In genomic region chr12:72336009-72336408, GRCm38 (mm10) we compare ENCODE assay signal across 19 mouse cellular contexts.
DNase-seq lines count a peak whose midpoint lies in the region; ATAC-seq and TF ChIP-seq lines count a peak whose summit lies in the region.
"Had no signal": no experiment of that assay in that cellular context is flagged by ENCODE, and none has a peak within 500 bp of the region (broad histone marks: within the 10 kb centered on the region; RNA-seq: fewer than 3 reads in every experiment).

No protein-coding gene starts in this region.

- H3K36me3 ChIP-seq in liver, adult 2 months (ENCODE audit: control insufficient read depth, insufficient read depth, low read length): no peaks in the 10 kb centered on the region
- no peaks in the 10 kb centered on the region for H3K36me3 ChIP-seq in liver, embryonic 11.5 days (ENCODE audit: control insufficient read depth, insufficient read depth, low read length)
- no peaks in the 10 kb centered on the region for H3K36me3 ChIP-seq in liver, embryonic 16.5 days (ENCODE audit: control insufficient read depth, insufficient read depth)
- H3K36me3 ChIP-seq in hindbrain, postnatal 0 days (ENCODE audit: insufficient read depth, low read length): no peaks in the 10 kb centered on the region
- H3K36me3 ChIP-seq: embryonic facial prominence, embryonic 10.5 days; forebrain, embryonic 15.5 days; heart, embryonic 12.5 days; hindbrain, embryonic 10.5 days had no signal

- H3K27me3 ChIP-seq in liver, adult 2 months (ENCODE audit: control insufficient read depth, insufficient read depth, low read length): no peaks in the 10 kb centered on the region
- H3K27me3 ChIP-seq in liver, embryonic 11.5 days (replicated peaks; ENCODE audit: control insufficient read depth, insufficient read depth, low read length): no peaks in the 10 kb centered on the region
- H3K27me3 ChIP-seq in liver, embryonic 16.5 days (ENCODE audit: control insufficient read depth, insufficient read depth, low read depth, low read length): no peaks in the 10 kb centered on the region
- H3K27me3 ChIP-seq in hindbrain, postnatal 0 days (ENCODE audit: insufficient read depth, low read length): no peaks in the 10 kb centered on the region
- H3K27me3 ChIP-seq: forebrain, embryonic 15.5 days; heart, embryonic 12.5 days had no signal

- peak; percentile 15 for DNase-seq in liver, adult 2 months (ENCODE audit: extremely low read depth, low read depth, low spot score)
- no peak for DNase-seq in liver, embryonic 11.5 days (ENCODE audit: low spot score)
- DNase-seq in right cerebral cortex, adult 18-20 months: no peak
- DNase-seq in cerebellum, postnatal 10 days: no peak
- DNase-seq in hindbrain, postnatal 0 days (ENCODE audit: low spot score): no peak
- DNase-seq: adrenal gland, adult 8-10 months; adrenal gland, postnatal 36 days; cerebellum, adult 11-12 months; cerebellum, adult 9-10 months; cerebellum, postnatal 36 days; gastrocnemius, postnatal 36 days; heart, adult 2 months had no signal

- no peak for TF ChIP-seq POLR2A in liver, adult 2 months (IDR thresholded peaks at IDR 0.05; ENCODE audit: extremely low read depth, insufficient read depth, low read length)

- no peaks in the 10 kb centered on the region for H3K9me3 ChIP-seq in liver, embryonic 11.5 days (ENCODE audit: control insufficient read depth, low read length)
- H3K9me3 ChIP-seq in liver, embryonic 16.5 days (replicated peaks; ENCODE audit: control insufficient read depth, low read length): no peaks in the 10 kb centered on the region
- H3K9me3 ChIP-seq in hindbrain, postnatal 0 days (ENCODE audit: low read length): no peaks in the 10 kb centered on the region
- H3K9me3 ChIP-seq: embryonic facial prominence, embryonic 10.5 days; forebrain, embryonic 15.5 days had no signal

- H3K4me2 ChIP-seq in liver, embryonic 11.5 days: no peak overlapping the region
- no peak overlapping the region for H3K4me2 ChIP-seq in liver, embryonic 16.5 days (ENCODE audit: low read depth, low read length)
- no peak overlapping the region for H3K4me2 ChIP-seq in hindbrain, postnatal 0 days (ENCODE audit: low read depth, low read length)
- H3K4me2 ChIP-seq: forebrain, embryonic 15.5 days; heart, embryonic 12.5 days; hindbrain, embryonic 14.5 days had no signal

- H3K4me3 ChIP-seq in liver, adult 2 months (ENCODE audit: insufficient read depth, low read depth, low read length): no peak overlapping the region
- no peak overlapping the region for H3K4me3 ChIP-seq in liver, embryonic 11.5 days (ENCODE audit: low read depth, low read length)
- H3K4me3 ChIP-seq in liver, embryonic 16.5 days (ENCODE audit: low read depth, low read length): no peak overlapping the region
- no peak overlapping the region for H3K4me3 ChIP-seq in hindbrain, postnatal 0 days (ENCODE audit: low read length)
- H3K4me3 ChIP-seq: embryonic facial prominence, embryonic 10.5 days; forebrain, embryonic 15.5 days; heart, adult 2 months; heart, embryonic 12.5 days; hindbrain, embryonic 10.5 days had no signal

- no peaks in the 10 kb centered on the region for H3K79me2 ChIP-seq in liver, adult 2 months (ENCODE audit: control insufficient read depth, insufficient read depth, low read length)

- H3K27ac ChIP-seq in liver, adult 2 months (replicated peaks; ENCODE audit: insufficient read depth, low read depth, low read length): no peak overlapping the region
- no peak overlapping the region for H3K27ac ChIP-seq in liver, embryonic 11.5 days (ENCODE audit: low read depth, low read length)
- no peak overlapping the region for H3K27ac ChIP-seq in liver, embryonic 16.5 days (ENCODE audit: low read length)
- H3K27ac ChIP-seq in hindbrain, postnatal 0 days: no peak overlapping the region
- H3K27ac ChIP-seq: embryonic facial prominence, embryonic 10.5 days; forebrain, embryonic 15.5 days; heart, adult 2 months; hindbrain, embryonic 10.5 days; hindbrain, embryonic 14.5 days had no signal

- no peaks in the 10 kb centered on the region for H3K4me1 ChIP-seq in liver, adult 2 months (ENCODE audit: control insufficient read depth, insufficient read depth, low read length)
- no peaks in the 10 kb centered on the region for H3K4me1 ChIP-seq in liver, embryonic 11.5 days (replicated peaks; ENCODE audit: control insufficient read depth, insufficient read depth, low read length)
- no peaks in the 10 kb centered on the region for H3K4me1 ChIP-seq in liver, embryonic 16.5 days (ENCODE audit: control insufficient read depth, low read depth, low read length)
- no peaks in the 10 kb centered on the region for H3K4me1 ChIP-seq in hindbrain, postnatal 0 days (ENCODE audit: insufficient read depth, low read length)
- H3K4me1 ChIP-seq: heart, embryonic 12.5 days; hindbrain, embryonic 10.5 days had no signal

- 93% methylated on average over 13 of the region's 13 CpGs for WGBS in liver, adult 2 months
- 66% methylated on average over 13 of the region's 13 CpGs for WGBS in liver, embryonic 11.5 days
- WGBS in liver, embryonic 16.5 days (ENCODE audit: insufficient replicate concordance): 44% methylated on average over 13 of the region's 13 CpGs
- 94% methylated on average over 13 of the region's 13 CpGs for WGBS in hindbrain, postnatal 0 days

- H3K9ac ChIP-seq in liver, adult 2 months (ENCODE audit: low read depth, low read length): no peak overlapping the region
- H3K9ac ChIP-seq in liver, embryonic 11.5 days (ENCODE audit: low read depth, low read length): no peak overlapping the region
- H3K9ac ChIP-seq in liver, embryonic 16.5 days (ENCODE audit: low read depth, low read length): no peak overlapping the region
- no peak overlapping the region for H3K9ac ChIP-seq in hindbrain, postnatal 0 days (replicated peaks; ENCODE audit: low read length)
- H3K9ac ChIP-seq: forebrain, embryonic 15.5 days; heart, embryonic 12.5 days; hindbrain, embryonic 14.5 days had no signal

- ATAC-seq in liver, embryonic 11.5 days (replicated peaks; ENCODE audit: low FRiP score): no peak
- ATAC-seq in liver, embryonic 16.5 days (ENCODE audit: low read depth): 0 out of 2 replicates have a peak, but pooled peaks have one; percentile 9
- peak; percentile 46; the same call in 1 of the 2 replicates for ATAC-seq in megakaryocyte progenitor cell, adult 5-6 weeks (replicated peaks; ENCODE audit: poor library complexity)
- no peak for ATAC-seq in hindbrain, postnatal 0 days
- ATAC-seq: forebrain, embryonic 15.5 days had no signal

- TF ChIP-seq CTCF in liver, adult 2 months (IDR thresholded peaks at IDR 0.05; ENCODE audit: low read depth, low read length): no peak
- TF ChIP-seq CTCF in hindbrain, postnatal 0 days (IDR thresholded peaks at IDR 0.05; ENCODE audit: low read depth): no peak

Comparison
In these comparisons a context has a peak if more than half of its experiments do, and no peak if none do; other contexts are left out.
1. ATAC-seq: peak in liver, embryonic 16.5 days (single experiment) and megakaryocyte progenitor cell, adult 5-6 weeks (single experiment); none in liver, embryonic 11.5 days (single experiment) and hindbrain, postnatal 0 days (single experiment).